Mouse (Mus musculus) Patski (cell line): Measurements from ENCODE around the gene Slc7a10. TPM values are rescaled to one million over a fixed set of nuclear protein-coding genes. Genes with fewer than 3 reads are reported as not detected.

Source experiments
- ATAC-seq: fragments of 100-300 bp; one replicate; pipeline ENCODE4 v1.8.0; 2021
- CTCF ChIA-PET: fragments of 350-600 bp; sonication (Branson Sonifier 250); formaldehyde crosslinking; loops from one replicate; lab custom pipeline; 2022; ENCODE audit warnings: inconsistent platforms; lab: Charles Lee
- POLR2A ChIA-PET: fragments of 350-600 bp; sonication (Branson Sonifier 250); formaldehyde crosslinking; loops from one replicate; lab custom pipeline; 2022; ENCODE audit warnings: antibody characterized with exemption, inconsistent platforms; lab: Charles Lee
- DNase-seq: peaks from one replicate; pipeline ENCODE4 v3.0.0-alpha.2; 2011; ENCODE audit warnings: low read depth, low spot score
- H3K27me3 ChIP-seq: fragments of 371-371 bp; one replicate; pipeline ENCODE4 v1.5.1; 2021
- CTCF ChIP-seq: fragments of 100-300 bp; IDR thresholded peaks from one replicate; pipeline ENCODE4 v1.5.1; 2021
- in situ Hi-C: fragments of 300-500 bp; cut with MboI; formaldehyde crosslinking; loops from 3 replicates; pipeline ENCODE4 v1.11.1; 2018; ENCODE audit warnings: low pct_unique_long_range_greater_than_20kb, mixed read lengths
- polyA plus RNA-seq: library from polyadenylated mRNA; unstranded; gene quantifications from one replicate; pipeline ENCODE4 v1.2.3, GENCODE M21; 2021

Slc7a10 gene
- polyA plus RNA-seq: not detected

DNA sequence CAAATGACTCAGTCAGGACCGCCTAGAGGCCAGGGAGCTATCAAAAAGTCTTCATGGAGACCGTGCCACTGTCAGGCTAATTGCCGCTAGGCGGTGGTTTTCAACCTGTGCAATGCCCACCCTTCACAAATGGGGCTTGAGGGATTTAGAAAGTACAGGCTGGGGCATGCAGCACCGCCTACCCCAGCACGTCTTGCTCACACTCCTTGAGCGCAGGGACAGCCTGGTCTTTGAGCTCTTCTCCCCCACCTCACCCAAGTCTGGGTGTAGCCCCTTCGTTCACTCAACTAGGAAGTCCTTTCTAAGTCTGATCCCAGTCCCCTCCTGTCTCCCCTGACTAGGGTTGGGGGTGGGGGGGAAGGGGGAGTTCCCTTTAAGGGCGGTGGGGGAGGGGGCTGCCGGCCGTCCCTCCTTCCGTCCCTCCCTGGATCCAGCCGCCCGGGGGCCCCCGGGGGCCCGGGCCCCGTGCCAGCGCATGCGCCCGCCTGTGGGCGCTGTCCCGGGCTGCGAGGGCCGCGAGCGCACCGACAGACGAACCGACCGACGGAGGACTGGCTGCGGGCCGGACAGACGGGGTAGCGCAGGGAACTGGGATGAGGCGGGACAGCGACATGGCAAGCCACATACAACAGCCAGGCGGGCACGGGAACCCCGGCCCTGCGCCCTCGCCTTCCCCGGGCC lies at the start of gene Slc7a10:
Gene Slc7a10, plus strand, starts transcription at position 497 of the 681 bp plus-strand sequence.
- peaks cover 53% of the 10 kb centered on the region for H3K27me3 ChIP-seq
- DNase-seq (no peak), ATAC-seq (no peak)
- in situ Hi-C loops: loop anchor here (25.0 kb wide), 1 partner anchor 774 kb away; no protein-coding TSS in a partner anchor
- CTCF ChIA-PET: no interaction called here
- POLR2A ChIA-PET: no interaction called here
- TF ChIP-seq CTCF: no peak

- in situ Hi-C loops: no loop called here
- no peak for TF ChIP-seq CTCF
- ATAC-seq: no peak
Observed at GRCm38 (mm10) chr7:35137524-35137923, 48.7 kb upstream of the Slc7a10 start.

GRCm38 (mm10) chr7:35138481-35138880 lies 47.7 kb upstream of the Slc7a10 start:
- H3K27me3 ChIP-seq: no peaks in the 10 kb centered on the region
- in situ Hi-C loops: no loop called here
- no peak for TF ChIP-seq CTCF
- ATAC-seq: no peak
- ChIA-PET POLR2A (interaction anchor here (0.6 to 1.2 kb wide), 2 partner anchors 19 to 664 kb away, joined by 3 to 4 read pairs; partner anchors contain the start of gene Cebpa), CTCF (interaction anchor here (0.8 to 2.5 kb wide), 7 partner anchors 10 to 33 kb away, joined by 3 to 10 read pairs (median 4); no protein-coding TSS in a partner anchor)
- no peak for DNase-seq

More at GRCm38 (mm10) chr7:35137524-35137923, 48.7 kb upstream of the Slc7a10 start:
- CTCF ChIA-PET: interaction anchor here (1.6 to 2.5 kb wide), 4 partner anchors 11 to 32 kb away, joined by 4 to 10 read pairs (median 6); no protein-coding TSS in a partner anchor
- DNase-seq: no peak
- POLR2A ChIA-PET: interaction anchor here (0.7 to 0.9 kb wide), 2 partner anchors 17 to 100 kb away, joined by 3 read pairs; no protein-coding TSS in a partner anchor
- no peaks in the 10 kb centered on the region for H3K27me3 ChIP-seq

DNA sequence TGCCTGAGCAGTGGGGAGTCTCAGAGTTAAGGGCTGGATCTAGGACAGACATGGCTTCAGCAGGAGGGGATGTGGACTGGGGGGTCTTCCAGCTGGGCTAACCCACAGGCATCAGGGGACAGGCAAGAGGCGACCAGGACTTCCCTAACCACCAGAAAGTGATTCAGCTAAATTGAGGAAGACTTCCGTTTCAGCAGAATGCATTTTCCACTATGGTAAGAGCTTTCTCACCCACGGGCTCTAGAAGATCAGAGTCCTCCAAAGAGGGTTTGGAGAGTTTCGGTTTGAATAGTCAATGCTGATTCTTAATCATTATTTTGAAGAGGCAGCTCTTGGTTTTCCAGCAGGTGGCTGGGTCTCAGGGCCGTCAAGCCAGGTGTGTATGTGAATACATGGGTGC lies 46.3 kb upstream of the Slc7a10 start:
- no peak for TF ChIP-seq CTCF
- POLR2A ChIA-PET: interaction anchor here (1.2 kb wide), 1 partner anchor 21 kb away, joined by 6 read pairs; the partner anchor contains the start of gene Cebpa
- DNase-seq (no peak), ATAC-seq (no peak)
- CTCF ChIA-PET: interaction anchor here (0.9 to 1.5 kb wide), 2 partner anchors 11 to 13 kb away, joined by 3 to 4 read pairs; no protein-coding TSS in a partner anchor
- in situ Hi-C loops: no loop called here
- H3K27me3 ChIP-seq: no peaks in the 10 kb centered on the region

GRCm38 (mm10) chr7:35141519-35141918 lies 44.7 kb upstream of the Slc7a10 start:
- H3K27me3 ChIP-seq: no peaks in the 10 kb centered on the region
- ATAC-seq (peak; percentile 25), DNase-seq (no peak)
- POLR2A ChIA-PET: no interaction called here
- CTCF ChIA-PET: interaction anchor here (1.7 to 2.0 kb wide), 2 partner anchors 13 to 27 kb away, joined by 5 to 6 read pairs; no protein-coding TSS in a partner anchor
- TF ChIP-seq CTCF: no peak
- in situ Hi-C loops: no loop called here

DNA sequence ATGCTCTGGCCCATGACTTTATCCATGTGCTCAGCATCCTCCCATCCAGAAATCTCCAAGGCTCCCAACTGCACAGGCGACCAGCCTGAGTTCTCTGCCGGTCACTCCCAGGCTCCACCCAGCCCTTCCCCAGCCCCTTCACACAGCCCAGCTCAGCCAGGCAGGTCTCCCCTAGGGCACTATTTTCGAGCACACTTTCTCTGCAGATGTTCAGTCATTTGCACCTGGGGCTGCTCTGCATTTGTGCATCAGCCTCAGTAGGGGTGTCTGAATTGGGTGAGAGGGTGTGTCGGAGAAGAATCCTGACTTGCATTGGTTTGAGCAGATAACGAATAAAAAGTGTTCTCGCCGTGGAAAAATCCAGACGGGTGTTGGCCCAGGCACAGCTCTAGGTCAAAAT lies 43.7 kb upstream of the Slc7a10 start:
- ATAC-seq (no peak), DNase-seq (no peak)
- POLR2A ChIA-PET: no interaction called here
- no peaks in the 10 kb centered on the region for H3K27me3 ChIP-seq
- no peak for TF ChIP-seq CTCF
- CTCF ChIA-PET: no interaction called here
- in situ Hi-C loops: no loop called here

DNA sequence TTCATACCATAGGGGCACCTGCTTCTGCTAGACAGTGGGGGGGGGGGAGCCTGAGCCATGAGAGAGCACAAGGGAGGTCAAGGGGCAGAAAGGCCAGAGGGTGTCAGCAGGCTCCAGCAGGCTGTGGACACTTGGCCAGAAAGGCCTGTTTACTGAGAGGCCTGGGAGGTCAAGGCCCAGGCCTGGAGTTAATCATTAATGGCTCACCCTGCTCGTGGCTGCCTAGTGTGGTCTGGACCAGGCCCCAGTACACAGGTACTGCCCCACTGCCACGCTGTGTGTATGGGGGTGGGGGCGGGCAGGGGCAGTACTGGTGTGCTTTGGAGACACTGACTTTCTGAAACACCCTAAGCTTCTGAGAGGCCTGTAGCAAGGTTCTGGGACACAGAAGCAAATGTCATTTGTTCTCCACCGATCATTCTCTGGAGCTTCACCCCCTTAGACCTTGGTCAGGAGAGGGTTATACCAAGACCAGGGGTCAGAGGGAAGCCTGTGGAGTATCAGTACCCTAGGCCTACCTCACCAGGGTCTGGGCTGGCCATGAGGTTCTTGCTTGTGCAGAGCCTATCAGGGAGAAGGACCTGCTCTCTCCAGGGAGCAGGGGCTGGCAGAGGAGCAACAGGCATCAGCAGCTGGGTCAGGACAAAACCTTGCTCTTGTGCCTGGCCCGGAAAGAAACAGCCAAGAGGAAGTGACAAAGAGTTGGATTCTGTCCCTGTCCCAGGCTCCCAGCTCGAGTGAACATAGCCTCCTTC lies 42.1 kb upstream of the Slc7a10 start:
- ChIA-PET CTCF (interaction anchor here (0.9 to 3.4 kb wide), 3 partner anchors 25 to 29 kb away, joined by 3 to 13 read pairs (median 4); partner anchors contain the start of gene Cebpa), POLR2A (no interaction called here)
- DNase-seq (no peak), ATAC-seq (peak; percentile 27)
- no peaks in the 10 kb centered on the region for H3K27me3 ChIP-seq
- in situ Hi-C loops: no loop called here
- no peak for TF ChIP-seq CTCF

GRCm38 (mm10) chr7:35145068-35145467 lies 41.1 kb upstream of the Slc7a10 start:
- ATAC-seq (no peak), DNase-seq (no peak)
- no peak for TF ChIP-seq CTCF
- in situ Hi-C loops: no loop called here
- H3K27me3 ChIP-seq: no peaks in the 10 kb centered on the region
- ChIA-PET CTCF (interaction anchor here (0.9 to 3.4 kb wide), 4 partner anchors 21 to 30 kb away, joined by 3 to 13 read pairs (median 4); partner anchors contain the start of gene Cebpa), POLR2A (interaction anchor here (0.5 kb wide), 1 partner anchor 11 kb away, joined by 3 read pairs; no protein-coding TSS in a partner anchor)

DNA sequence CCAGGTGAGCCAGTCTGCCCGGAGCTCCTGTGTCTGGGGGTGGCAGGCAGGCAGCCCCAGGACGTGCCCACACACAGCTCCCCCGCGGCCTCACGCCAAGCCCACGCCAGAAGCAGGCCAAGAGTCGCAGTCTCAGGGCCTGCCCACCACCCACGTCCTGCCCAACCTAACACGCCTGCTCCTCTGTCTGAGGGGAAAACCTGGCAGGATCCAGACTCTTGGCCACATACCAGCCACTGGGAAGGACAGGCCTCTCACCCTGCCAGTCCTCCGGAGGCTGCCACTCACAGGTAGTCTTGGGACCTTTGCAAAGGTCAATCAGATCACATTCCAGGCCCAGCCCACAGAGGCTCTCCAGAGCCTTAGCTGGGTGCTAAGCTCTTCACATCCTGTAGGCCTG lies 39.9 kb upstream of the Slc7a10 start:
- DNase-seq (no peak), ATAC-seq (no peak)
- no peaks in the 10 kb centered on the region for H3K27me3 ChIP-seq
- no peak for TF ChIP-seq CTCF
- in situ Hi-C loops: no loop called here
- ChIA-PET CTCF (interaction anchor here (1.7 to 3.4 kb wide), 2 partner anchors 22 to 24 kb away, joined by 5 to 13 read pairs; no protein-coding TSS in a partner anchor), POLR2A (interaction anchor here (0.7 kb wide), 1 partner anchor 17 kb away, joined by 3 read pairs; no protein-coding TSS in a partner anchor)
